Mouse (Mus musculus): ENCODE results near the gene Tom1l2. TPM values are rescaled to one million over a fixed set of nuclear protein-coding genes. Genes with fewer than 3 reads are reported as not detected.

Tom1l2 gene
- 19.3 and 28.4 TPM in 2 replicates for polyA plus RNA-seq (2016; fragmentation: Nextera tagmentation; extraction: Ambion mirVana)

GRCm38 (mm10) chr11:60352559-60353411 lies at the start of gene Tom1l2, which contains the start of gene Drc3:
Tom1l2 (minus strand) TSS chr11:60352905.
Drc3 (plus strand) TSS chr11:60353329.
- WGBS, result under 1% methylated on average over 57 of the region's 57 CpGs

GRCm38 (mm10) chr11:60397172-60397571 lies 44.5 kb upstream of the Tom1l2 start:
- Histone ChIP-seq H3K27me3 (ENCODE audit: insufficient read depth, poor library complexity, severe bottlenecking) (no peaks in the 10 kb centered on the region), H3K4me3 (no peak overlapping the region), H3K9me3 (no peaks in the 10 kb centered on the region), H3K27ac (no peak overlapping the region), H3K4me1 (no peaks in the 10 kb centered on the region), H3K36me3 (peaks cover 25% of the 10 kb centered on the region)
- DNase-seq (ENCODE audit: low spot score), result no peak
- WGBS, result 82% methylated on average over 2 of the region's 2 CpGs

More at GRCm38 (mm10) chr11:60352559-60353411, at the start of gene Tom1l2, which contains the start of gene Drc3:
- no peaks in the 10 kb centered on the region for H3K36me3 ChIP-seq
- H3K27ac ChIP-seq, result peak within 1 kb of the TSS; percentile 88
- H3K9me3 ChIP-seq, result no peaks in the 10 kb centered on the region
- H3K4me3 ChIP-seq, result peak within 1 kb of the TSS; percentile 82
- H3K27me3 ChIP-seq (ENCODE audit: insufficient read depth, poor library complexity, severe bottlenecking), result no peaks in the 10 kb centered on the region
- peak; percentile 100 for DNase-seq (ENCODE audit: low spot score)
- peaks cover 22% of the 10 kb centered on the region for H3K4me1 ChIP-seq

- Histone ChIP-seq H3K4me3 (no peak overlapping the region), H3K27me3 (ENCODE audit: insufficient read depth, poor library complexity, severe bottlenecking) (no peaks in the 10 kb centered on the region), H3K27ac (no peak overlapping the region), H3K4me1 (no peaks in the 10 kb centered on the region), H3K36me3 (peaks cover 19% of the 10 kb centered on the region), H3K9me3 (no peaks in the 10 kb centered on the region)
- DNase-seq (ENCODE audit: low spot score), result no peak
- WGBS, result 78% methylated on average over 6 of the region's 6 CpGs
Observed at GRCm38 (mm10) chr11:60396546-60396945, 43.8 kb upstream of the Tom1l2 start.

- Histone ChIP-seq H3K27me3 (ENCODE audit: insufficient read depth, poor library complexity, severe bottlenecking) (no peaks in the 10 kb centered on the region), H3K36me3 (no peaks in the 10 kb centered on the region), H3K4me1 (no peaks in the 10 kb centered on the region), H3K27ac (no peak overlapping the region), H3K4me3 (no peak overlapping the region), H3K9me3 (no peaks in the 10 kb centered on the region)
- WGBS, result 83% methylated on average over 6 of the region's 6 CpGs
- no peak for DNase-seq (ENCODE audit: low spot score)
Observed at GRCm38 (mm10) chr11:60391346-60391745, 38.6 kb upstream of the Tom1l2 start.

- Histone ChIP-seq H3K27ac (no peak overlapping the region), H3K4me3 (no peak overlapping the region), H3K9me3 (no peaks in the 10 kb centered on the region), H3K27me3 (ENCODE audit: insufficient read depth, poor library complexity, severe bottlenecking) (peaks cover 10% of the 10 kb centered on the region; the same call in 1 of the 2 replicates), H3K4me1 (peaks cover 16% of the 10 kb centered on the region), H3K36me3 (no peaks in the 10 kb centered on the region)
- no peak for DNase-seq (ENCODE audit: low spot score)
- 94% methylated on average over 2 of the region's 2 CpGs for WGBS
Observed at GRCm38 (mm10) chr11:60387944-60388343, 35.2 kb upstream of the Tom1l2 start.

GRCm38 (mm10) chr11:60385946-60386345 lies 33.2 kb upstream of the Tom1l2 start:
- Histone ChIP-seq H3K27ac (no peak overlapping the region), H3K9me3 (no peaks in the 10 kb centered on the region), H3K36me3 (no peaks in the 10 kb centered on the region), H3K4me1 (peaks cover 27% of the 10 kb centered on the region), H3K4me3 (no peak overlapping the region), H3K27me3 (ENCODE audit: insufficient read depth, poor library complexity, severe bottlenecking) (peaks cover 10% of the 10 kb centered on the region; the same call in 1 of the 2 replicates)
- WGBS, result 69% methylated on average over 5 of the region's 5 CpGs
- no peak for DNase-seq (ENCODE audit: low spot score)

GRCm38 (mm10) chr11:60384762-60385421 lies 32.2 kb upstream of the Tom1l2 start:
- WGBS, result 10% methylated on average over 16 of the region's 16 CpGs
- H3K9me3 ChIP-seq, result no peaks in the 10 kb centered on the region
- no peak for DNase-seq (ENCODE audit: low spot score)
- no peaks in the 10 kb centered on the region for H3K36me3 ChIP-seq
- peak overlapping the region; percentile 42 for H3K4me3 ChIP-seq
- no peak overlapping the region; the same call in 1 of the 2 replicates for H3K27ac ChIP-seq
- peaks cover 10% of the 10 kb centered on the region; the same call in 1 of the 2 replicates for H3K27me3 ChIP-seq (ENCODE audit: insufficient read depth, poor library complexity, severe bottlenecking)
- H3K4me1 ChIP-seq, result peaks cover 30% of the 10 kb centered on the region

GRCm38 (mm10) chr11:60383518-60383917 lies 30.8 kb upstream of the Tom1l2 start:
- no peak overlapping the region for H3K4me3 ChIP-seq
- H3K27me3 ChIP-seq (ENCODE audit: insufficient read depth, poor library complexity, severe bottlenecking), result peaks cover 10% of the 10 kb centered on the region; the same call in 1 of the 2 replicates
- no peak overlapping the region for H3K27ac ChIP-seq
- WGBS, result 87% methylated on average over 6 of the region's 6 CpGs
- no peak for DNase-seq (ENCODE audit: low spot score)
- H3K36me3 ChIP-seq, result no peaks in the 10 kb centered on the region
- no peaks in the 10 kb centered on the region for H3K9me3 ChIP-seq
- peaks cover 30% of the 10 kb centered on the region for H3K4me1 ChIP-seq

GRCm38 (mm10) chr11:60374481-60374880 lies 21.8 kb upstream of the Tom1l2 start:
- WGBS, result 86% methylated on average over 6 of the region's 6 CpGs
- H3K9me3 ChIP-seq, result no peaks in the 10 kb centered on the region
- no peaks in the 10 kb centered on the region for H3K27me3 ChIP-seq (ENCODE audit: insufficient read depth, poor library complexity, severe bottlenecking)

GRCm38 (mm10) chr11:60370431-60370830 lies 17.7 kb upstream of the Tom1l2 start:
- H3K36me3 ChIP-seq, result no peaks in the 10 kb centered on the region
- H3K27ac ChIP-seq, result no peak overlapping the region
- H3K9me3 ChIP-seq, result no peaks in the 10 kb centered on the region
- no peak overlapping the region for H3K4me3 ChIP-seq
- DNase-seq (ENCODE audit: low spot score), result no peak
- no peaks in the 10 kb centered on the region for H3K27me3 ChIP-seq (ENCODE audit: insufficient read depth, poor library complexity, severe bottlenecking)
- peaks cover 18% of the 10 kb centered on the region for H3K4me1 ChIP-seq
- WGBS, result 84% methylated on average over 13 of the region's 13 CpGs

More at GRCm38 (mm10) chr11:60374481-60374880, 21.8 kb upstream of the Tom1l2 start:
- DNase-seq (ENCODE audit: low spot score), result no peak
- H3K4me3 ChIP-seq, result no peak overlapping the region
- no peaks in the 10 kb centered on the region for H3K36me3 ChIP-seq
- no peak overlapping the region for H3K27ac ChIP-seq
- H3K4me1 ChIP-seq, result no peaks in the 10 kb centered on the region

- WGBS, result 79% methylated on average over 4 of the region's 4 CpGs
- no peak for DNase-seq (ENCODE audit: low spot score)
- Histone ChIP-seq H3K4me1 (peaks cover 18% of the 10 kb centered on the region), H3K36me3 (no peaks in the 10 kb centered on the region), H3K9me3 (no peaks in the 10 kb centered on the region), H3K27ac (no peak overlapping the region), H3K4me3 (no peak overlapping the region), H3K27me3 (ENCODE audit: insufficient read depth, poor library complexity, severe bottlenecking) (no peaks in the 10 kb centered on the region)
Observed at GRCm38 (mm10) chr11:60369448-60369847, 16.7 kb upstream of the Tom1l2 start.

- DNase-seq (ENCODE audit: low spot score), result no peak
- Histone ChIP-seq H3K9me3 (no peaks in the 10 kb centered on the region), H3K27ac (no peak overlapping the region), H3K27me3 (ENCODE audit: insufficient read depth, poor library complexity, severe bottlenecking) (0 out of 2 replicates have a peak, but pooled peaks cover 1% of the 10 kb centered on the region), H3K4me1 (peaks cover 18% of the 10 kb centered on the region), H3K4me3 (no peak overlapping the region), H3K36me3 (no peaks in the 10 kb centered on the region)
- WGBS, result 78% methylated on average over 4 of the region's 4 CpGs
Observed at GRCm38 (mm10) chr11:60368909-60369308, 16.2 kb upstream of the Tom1l2 start.

GRCm38 (mm10) chr11:60367256-60367655 lies 14.6 kb upstream of the Tom1l2 start:
- H3K4me3 ChIP-seq, result no peak overlapping the region
- H3K36me3 ChIP-seq, result no peaks in the 10 kb centered on the region
- DNase-seq (ENCODE audit: low spot score), result no peak
- H3K27me3 ChIP-seq (ENCODE audit: insufficient read depth, poor library complexity, severe bottlenecking), result 0 out of 2 replicates have a peak, but pooled peaks cover 5% of the 10 kb centered on the region
- WGBS, result 54% methylated on average over 3 of the region's 3 CpGs
- H3K27ac ChIP-seq, result no peak overlapping the region
- H3K9me3 ChIP-seq, result no peaks in the 10 kb centered on the region
- H3K4me1 ChIP-seq, result peaks cover 18% of the 10 kb centered on the region

Measured in heart, embryonic 10.5 days (tissue).